Mouse (Mus musculus): Measurements from ENCODE around the gene Slc27a3.

GRCm38 (mm10) chr3:90432348-90432747 is 42.6 kb upstream of the Slc27a3 start:
- TF ChIP-seq CTCF (IDR thresholded peaks at IDR 0.05; ENCODE audit: low read depth) (no peak), EP300 (IDR thresholded peaks at IDR 0.05; ENCODE audit: low read depth) (no peak)
